Mouse (Mus musculus) kidney, adult 18-20 months (tissue): Measurements from ENCODE around the gene Cmtm3.

Source experiments
- DNase-seq: peaks from one replicate; pipeline ENCODE4 v3.0.0; 2021

Cmtm3 gene

DNA sequence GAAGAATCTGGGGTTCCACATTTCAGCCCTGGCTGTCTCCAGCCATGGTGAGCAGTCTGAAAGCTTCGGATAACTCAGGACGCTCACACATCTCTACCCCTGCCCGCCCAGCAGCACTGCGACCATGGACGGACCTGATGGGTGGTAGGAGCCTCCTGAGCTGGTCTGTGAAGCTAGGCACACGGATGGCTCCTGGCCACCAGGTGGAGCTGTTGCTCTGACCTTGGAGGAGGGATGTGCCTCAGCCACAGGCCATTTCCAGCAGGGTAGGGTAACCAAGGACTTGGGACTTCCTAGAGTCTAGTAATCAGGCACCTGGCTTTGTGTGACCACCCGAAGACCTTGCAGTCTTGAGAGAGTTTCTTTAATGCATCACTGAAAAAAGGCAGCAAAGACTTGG lies 4.7 kb downstream of the Cmtm3 start:
- peak; percentile 89 for DNase-seq

DNA sequence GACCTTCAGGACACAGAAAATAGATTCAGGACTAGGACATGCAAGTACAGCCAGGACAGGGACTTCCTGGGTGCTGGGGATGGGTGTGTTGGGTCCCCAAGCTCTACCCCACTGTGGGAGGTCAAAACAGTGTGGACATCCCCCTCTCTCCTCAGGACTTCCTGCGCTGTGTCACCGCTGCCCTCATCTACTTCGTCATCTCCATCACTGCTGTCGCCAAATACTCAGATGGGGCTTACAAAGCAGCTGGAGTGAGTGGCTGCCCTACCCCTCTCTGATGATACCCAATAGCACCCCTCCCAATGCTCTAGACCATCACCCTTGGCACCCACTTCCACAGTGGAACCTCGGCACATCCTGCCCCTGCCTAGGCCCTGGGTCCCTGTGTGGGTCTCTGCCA lies 5.4 kb downstream of the Cmtm3 start:
- DNase-seq: no peak

- DNase-seq: no peak
Measured at GRCm38 (mm10) chr8:104346706-104347105, 7.5 kb downstream of the Cmtm3 start.

DNA sequence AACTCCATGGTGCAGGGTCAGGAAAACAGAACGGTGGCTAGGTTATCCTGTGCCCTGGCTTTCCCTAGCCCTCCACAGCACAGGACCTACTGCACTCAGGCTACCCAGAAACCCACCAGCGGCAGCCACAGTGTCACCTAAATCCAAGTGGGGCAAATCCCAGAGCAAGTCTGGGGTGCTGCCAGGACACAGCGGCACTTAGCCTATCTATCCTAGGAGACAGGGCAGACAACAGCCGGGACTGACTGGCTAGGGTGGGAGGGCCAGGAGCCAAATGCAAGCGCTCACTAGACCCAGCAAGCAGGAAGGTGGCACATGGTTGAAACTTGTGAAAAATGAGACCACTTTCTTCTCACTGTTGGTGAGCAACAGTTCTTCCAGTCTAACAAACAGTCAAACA lies 9.8 kb downstream of the Cmtm3 start:
- no peak for DNase-seq

DNA sequence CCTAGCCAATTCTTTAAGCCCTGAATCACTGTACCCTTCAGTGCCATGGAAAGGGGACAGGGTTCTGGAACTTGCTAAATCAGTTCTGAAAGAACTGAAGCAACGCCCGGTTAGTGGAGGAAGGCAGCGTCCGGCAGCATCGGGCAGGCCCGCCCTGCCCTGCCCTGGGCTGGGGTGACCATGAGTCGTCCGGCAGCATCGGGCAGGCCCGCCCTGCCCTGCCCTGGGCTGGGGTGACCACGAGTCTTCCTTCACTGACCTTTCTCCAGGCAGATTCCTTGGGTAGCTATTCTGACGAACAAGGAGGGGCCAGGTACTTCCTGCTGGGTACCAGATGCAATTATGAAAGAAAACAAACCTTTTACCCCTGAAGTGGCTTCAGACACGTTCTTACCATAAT lies 10.8 kb downstream of the Cmtm3 start:
- DNase-seq: no peak

DNA sequence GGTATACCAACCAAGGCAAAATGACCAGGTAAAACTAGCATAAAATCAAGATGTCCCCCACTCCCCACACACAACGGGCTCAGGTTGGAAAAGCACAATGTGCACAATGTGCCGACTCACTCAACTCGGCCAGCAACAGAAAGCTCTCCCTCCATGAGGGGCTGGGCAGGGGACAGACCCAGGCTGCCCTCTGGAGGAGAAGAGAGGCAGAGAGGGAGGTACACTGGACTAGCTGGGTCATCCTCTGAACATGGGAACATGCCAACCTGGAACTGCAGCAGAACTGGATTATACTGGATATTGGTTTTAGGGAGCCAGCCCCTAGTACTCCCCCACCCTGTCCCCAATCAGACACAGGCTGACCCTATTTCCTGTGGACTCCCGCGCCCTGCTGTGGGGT lies 14.0 kb downstream of the Cmtm3 start:
- DNase-seq: no peak

- no peak for DNase-seq
Measured at GRCm38 (mm10) chr8:104354504-104354903, 15.3 kb downstream of the Cmtm3 start.

DNA sequence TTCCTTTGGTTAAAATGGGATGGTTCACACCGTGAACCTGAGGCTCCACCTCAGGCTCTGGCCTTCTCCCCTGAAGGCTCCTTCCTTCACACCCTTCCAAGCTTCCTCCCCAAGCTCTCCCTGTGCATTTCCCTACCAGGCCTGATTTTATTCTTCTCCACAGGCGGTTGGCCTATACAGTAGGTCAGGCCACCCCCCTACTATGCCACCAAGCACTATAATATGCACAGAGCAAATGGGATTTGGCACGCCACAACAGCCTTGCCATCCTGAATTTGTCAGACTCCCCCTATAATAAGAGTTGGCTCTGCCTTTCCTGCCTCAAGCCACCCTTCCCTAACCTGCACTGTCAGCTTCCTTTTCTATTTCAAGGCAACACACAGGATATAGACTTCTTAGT lies 19.4 kb downstream of the Cmtm3 start:
- DNase-seq: no peak

DNA sequence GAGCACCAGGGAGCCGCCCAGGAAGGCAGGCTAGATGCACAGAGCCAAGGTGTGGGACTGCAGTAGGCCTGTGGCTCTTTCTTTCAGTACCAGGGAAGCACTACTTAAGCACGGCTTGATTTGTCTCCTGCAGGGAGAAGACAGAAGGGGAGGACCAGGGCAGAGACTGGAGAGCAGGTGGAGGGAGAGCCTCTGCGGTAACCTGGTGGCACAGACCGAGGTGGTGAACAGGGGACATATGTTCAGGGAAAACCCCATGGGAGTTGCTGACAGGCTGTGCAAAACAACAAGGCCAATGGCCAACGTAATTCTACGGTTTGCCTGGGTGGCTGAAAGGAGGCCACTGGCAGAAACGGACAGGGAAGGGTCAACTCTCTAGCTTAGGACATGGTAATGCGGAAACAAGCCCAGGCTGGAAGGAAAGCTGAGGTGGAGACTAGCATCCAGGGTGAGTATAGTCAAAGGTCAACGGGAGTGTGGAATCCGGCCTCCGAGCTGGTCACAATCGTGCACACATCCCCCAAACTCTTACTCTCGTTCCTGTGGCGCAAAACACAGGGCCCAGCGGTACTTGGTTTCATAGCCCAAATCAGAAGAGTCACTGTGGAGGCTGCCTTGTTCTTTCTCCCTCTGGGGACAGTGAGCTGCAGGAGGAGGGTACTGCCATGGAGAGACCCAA lies 20.7 kb downstream of the Cmtm3 start:
- DNase-seq: no peak

DNA sequence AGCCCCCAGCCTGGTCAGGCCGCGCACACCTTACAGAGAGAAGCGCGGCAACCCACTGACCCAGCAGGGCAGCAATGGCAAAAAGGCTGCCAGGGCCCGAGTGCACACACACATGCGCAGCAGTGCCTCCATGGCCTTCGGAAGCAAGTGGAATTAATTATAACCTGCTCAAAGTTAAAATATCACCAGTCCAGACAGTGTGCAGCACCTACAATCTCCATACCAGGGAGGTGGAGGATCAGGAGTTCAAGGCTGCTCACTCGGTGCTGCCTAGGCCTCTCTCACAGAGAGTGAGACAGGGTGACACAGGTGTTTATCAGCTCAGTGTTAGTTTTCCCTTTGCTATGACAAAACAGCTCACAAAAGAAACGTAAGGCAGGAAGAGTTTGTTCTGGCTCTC lies 26.5 kb downstream of the Cmtm3 start:
- no peak for DNase-seq

DNA sequence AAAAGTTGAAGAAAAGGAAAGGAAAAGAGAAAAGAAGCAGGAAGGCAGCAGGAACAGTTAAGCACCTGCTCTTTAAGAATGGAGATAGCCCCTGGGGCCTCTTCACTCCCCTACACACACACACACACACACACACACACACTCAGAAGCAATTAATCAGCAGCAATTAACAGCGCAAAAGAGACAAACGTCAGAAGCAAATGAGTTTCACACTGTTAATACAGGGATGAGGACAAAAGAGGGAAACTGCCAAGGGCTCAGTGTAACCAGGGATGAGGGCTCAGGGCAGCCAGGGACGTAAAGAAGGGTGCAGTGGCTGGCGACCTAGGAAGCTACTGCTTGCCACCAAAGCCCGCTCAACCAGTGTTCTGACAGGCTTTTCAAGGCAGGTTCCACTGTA lies 28.2 kb downstream of the Cmtm3 start:
- no peak for DNase-seq

GRCm38 (mm10) chr8:104369591-104369990 lies 30.4 kb downstream of the Cmtm3 start:
- DNase-seq: no peak

DNA sequence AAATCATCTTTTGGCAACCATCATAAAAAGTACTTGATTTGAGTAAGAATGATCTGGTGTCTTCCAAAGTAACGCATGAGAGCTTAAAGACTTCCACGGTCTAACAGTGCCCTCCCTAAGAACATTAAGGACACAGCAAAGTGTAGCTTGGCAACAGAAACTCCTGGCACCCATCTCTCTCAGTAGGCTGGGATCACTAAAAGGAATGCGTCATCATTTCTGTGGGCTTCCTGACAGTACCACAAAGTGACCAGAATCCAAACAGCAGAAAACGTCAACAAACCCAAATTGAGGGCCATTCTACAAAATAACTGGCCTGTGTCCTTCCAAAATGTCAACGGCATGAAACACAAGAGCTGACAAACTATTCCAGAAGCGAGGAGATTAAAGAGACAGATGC lies 30.9 kb downstream of the Cmtm3 start:
- no peak for DNase-seq

- DNase-seq: no peak
Measured at GRCm38 (mm10) chr8:104371121-104371520, 31.9 kb downstream of the Cmtm3 start.

DNA sequence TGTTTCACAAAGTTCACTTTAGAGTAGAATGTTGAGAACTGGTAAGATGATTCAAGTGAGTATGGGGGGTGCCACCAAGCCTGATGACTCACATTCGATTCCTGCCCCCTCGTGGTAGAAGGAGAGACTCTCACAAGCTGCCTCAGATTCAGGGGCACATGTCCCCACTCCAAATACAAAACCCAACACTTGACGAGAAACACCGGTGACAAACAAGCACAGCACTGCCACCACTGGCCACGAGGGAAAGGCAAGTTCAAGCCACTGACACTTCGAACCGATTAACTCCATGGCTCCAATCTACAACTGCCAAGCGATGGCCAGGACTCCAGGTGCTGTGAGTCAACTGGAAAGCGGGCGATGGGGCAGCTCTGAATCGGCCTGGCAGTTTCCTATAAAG lies 34.6 kb downstream of the Cmtm3 start:
- DNase-seq: peak; percentile 38

DNA sequence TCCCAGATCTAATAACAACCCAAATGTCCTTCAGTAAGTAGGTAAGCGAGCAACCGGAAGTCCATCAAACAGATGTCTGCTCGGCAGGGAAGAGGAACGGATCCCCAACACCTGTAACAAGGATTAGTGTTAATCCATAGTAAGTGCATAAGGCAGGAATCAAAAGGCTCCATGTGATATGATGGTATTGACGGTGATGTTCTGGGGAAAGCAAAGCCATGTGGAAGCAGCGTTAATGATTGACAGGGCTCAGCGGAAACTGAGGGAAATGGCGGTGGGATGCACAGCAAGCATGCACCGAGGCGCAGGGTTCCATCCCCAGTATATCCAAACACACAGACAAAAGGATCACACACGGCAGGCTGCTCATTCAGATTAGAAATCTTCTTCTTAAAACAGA lies 35.1 kb downstream of the Cmtm3 start:
- DNase-seq: no peak

DNA sequence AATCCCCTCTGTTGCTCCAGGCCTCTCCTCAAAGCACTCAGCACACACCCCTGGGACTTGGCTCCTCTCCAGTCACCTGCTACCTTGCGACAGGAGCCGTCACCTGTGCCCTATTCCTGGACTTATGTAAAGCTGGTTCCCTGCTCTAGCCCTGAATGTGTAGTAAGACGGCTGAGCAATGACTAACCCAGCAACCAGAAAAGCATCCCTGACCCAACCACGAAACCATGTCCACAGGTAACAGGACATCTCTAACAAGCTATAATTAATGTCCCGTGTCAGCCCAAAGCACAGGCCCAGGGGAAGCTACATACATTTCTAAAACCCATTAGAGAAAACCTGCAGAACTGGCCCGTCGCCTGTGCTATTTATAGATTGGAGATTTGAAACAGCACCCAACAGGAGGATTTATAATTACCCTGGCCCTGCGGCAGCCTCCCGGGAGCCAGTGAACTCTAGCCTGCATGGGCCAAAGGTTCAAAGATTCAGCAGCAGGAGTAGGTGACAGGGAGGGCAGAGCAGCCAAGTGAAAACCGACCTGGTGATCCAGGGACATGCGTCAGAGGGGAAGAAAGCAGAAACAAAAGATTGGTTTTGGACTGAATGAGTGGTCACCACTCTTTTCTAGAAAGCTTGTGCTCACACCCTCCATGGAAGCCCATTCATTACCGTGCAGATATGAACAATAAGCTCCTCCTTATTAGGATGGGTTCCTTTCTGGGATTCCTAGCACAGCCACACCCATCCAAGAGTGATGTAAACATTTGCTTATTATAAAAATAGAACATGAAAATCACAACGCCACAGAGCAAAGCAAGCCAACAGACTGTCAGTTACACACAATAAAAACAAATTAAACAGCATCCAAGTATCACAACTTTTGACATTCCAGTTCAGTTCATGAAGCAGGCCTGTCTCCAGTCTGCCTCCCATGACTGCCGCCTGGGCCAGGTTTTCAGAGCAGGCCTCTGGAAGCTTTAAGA lies 35.9 kb downstream of the Cmtm3 start:
- peak; percentile 89 for DNase-seq

GRCm38 (mm10) chr8:104375959-104376358 lies 36.7 kb downstream of the Cmtm3 start:
- DNase-seq: no peak

GRCm38 (mm10) chr8:104376669-104377068 lies 37.5 kb downstream of the Cmtm3 start:
- no peak for DNase-seq

- no peak for DNase-seq
Measured at GRCm38 (mm10) chr8:104379301-104379836, 40.2 kb downstream of the Cmtm3 start.

GRCm38 (mm10) chr8:104380269-104380668 lies 41.1 kb downstream of the Cmtm3 start:
- no peak for DNase-seq

GRCm38 (mm10) chr8:104380961-104381411 lies 41.8 kb downstream of the Cmtm3 start:
- DNase-seq: no peak

DNA sequence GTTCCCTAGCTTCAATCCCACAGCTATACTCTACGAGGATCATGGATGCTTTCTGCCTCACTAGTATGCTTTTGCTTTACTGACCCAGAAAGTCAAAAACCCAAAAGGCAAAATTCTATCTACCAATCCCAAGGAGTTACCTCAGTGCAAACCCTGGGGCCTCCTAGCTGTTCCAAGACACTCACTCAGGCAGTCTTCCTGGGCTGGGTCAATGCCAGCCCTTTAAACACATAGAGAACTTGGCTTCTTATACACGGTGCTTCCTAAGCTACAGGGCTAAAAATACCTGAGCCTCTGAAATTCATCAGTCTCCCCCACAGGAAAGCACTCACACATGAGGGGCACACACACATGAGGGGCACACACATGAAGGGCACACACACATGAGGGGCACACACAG lies 44.1 kb downstream of the Cmtm3 start:
- DNase-seq: peak; percentile 18

GRCm38 (mm10) chr8:104383977-104384376 lies 44.8 kb downstream of the Cmtm3 start:
- DNase-seq: peak; percentile 77
